Mouse (Mus musculus) gastrocnemius, postnatal 36 days (tissue): ENCODE data around the gene Slc23a2. TPM values are rescaled to one million over a fixed set of nuclear protein-coding genes. Genes with fewer than 3 reads are reported as not detected.

Experiments
- DNase-seq, 2 experiments: peaks; one replicate each; pipeline ENCODE4 v3.0.0; 2022
- intact Hi-C: fragments of 180-260 bp; cut with DNase I; formaldehyde crosslinking; loops from one replicate; pipeline ENCODE4 v1.15.1; 2025
- total RNA-seq, 2 experiments: library from RNA; stranded (reverse); gene quantifications; 2 replicates each; pipeline ENCODE4 v1.2.3; 2021

Gene Slc23a2
- total RNA-seq, 2 experiments from 2014 or later: 7.4 to 9.1 TPM

GRCm38 (mm10) chr2:132106069-132106468 is 38.8 kb downstream of the Slc23a2 start:
- intact Hi-C loops: no loop called here
- no peak for DNase-seq

GRCm38 (mm10) chr2:132103265-132103664 is 41.6 kb downstream of the Slc23a2 start:
- intact Hi-C loops: no loop called here

GRCm38 (mm10) chr2:132102505-132103130 is 42.3 kb downstream of the Slc23a2 start:
- intact Hi-C loops: no loop called here
- DNase-seq: no peak

More at GRCm38 (mm10) chr2:132103265-132103664, 41.6 kb downstream of the Slc23a2 start:
- DNase-seq: no peak

GRCm38 (mm10) chr2:132098942-132099672 is 45.8 kb downstream of the Slc23a2 start:
- intact Hi-C loops: no loop called here
- no peak for DNase-seq

GRCm38 (mm10) chr2:132098365-132098764 is 46.5 kb downstream of the Slc23a2 start:
- no peak for DNase-seq
- intact Hi-C loops: no loop called here

- DNase-seq: no peak
- intact Hi-C loops: no loop called here
Measured at GRCm38 (mm10) chr2:132096582-132096981, 48.3 kb downstream of the Slc23a2 start.

- DNase-seq: no peak
- intact Hi-C loops: no loop called here
Measured at GRCm38 (mm10) chr2:132095821-132096220, 49.1 kb downstream of the Slc23a2 start.

- DNase-seq: no peak
- intact Hi-C loops: no loop called here
Measured at GRCm38 (mm10) chr2:132094441-132095230, 50.3 kb downstream of the Slc23a2 start.

GRCm38 (mm10) chr2:132093739-132094138 is 51.2 kb downstream of the Slc23a2 start:
- no peak for DNase-seq
- intact Hi-C loops: no loop called here

GRCm38 (mm10) chr2:132093298-132093697 is 51.6 kb downstream of the Slc23a2 start:
- intact Hi-C loops: no loop called here
- no peak for DNase-seq

GRCm38 (mm10) chr2:132092722-132093121 is 52.2 kb downstream of the Slc23a2 start:
- intact Hi-C loops: no loop called here
- no peak for DNase-seq

GRCm38 (mm10) chr2:132091749-132092148 is 53.2 kb downstream of the Slc23a2 start:
- intact Hi-C loops: no loop called here
- DNase-seq: no peak

- no peak for DNase-seq
- intact Hi-C loops: no loop called here
Measured at GRCm38 (mm10) chr2:132084813-132085212, 60.1 kb downstream of the Slc23a2 start.

GRCm38 (mm10) chr2:132084396-132084795 is 60.5 kb downstream of the Slc23a2 start:
- no peak for DNase-seq
- intact Hi-C loops: no loop called here

GRCm38 (mm10) chr2:132079139-132079538 is 65.8 kb downstream of the Slc23a2 start:
- DNase-seq: no peak
- intact Hi-C loops: no loop called here

- intact Hi-C loops: no loop called here
- DNase-seq: no peak
Measured at GRCm38 (mm10) chr2:132073052-132073451, 71.9 kb downstream of the Slc23a2 start.

- peak; percentile 14 to 22 for DNase-seq
- intact Hi-C loops: no loop called here
Measured at GRCm38 (mm10) chr2:132069985-132070735, 74.7 kb downstream of the Slc23a2 start.

GRCm38 (mm10) chr2:132064185-132064831 is 80.6 kb downstream of the Slc23a2 start:
- intact Hi-C loops: no loop called here

GRCm38 (mm10) chr2:132063776-132064175 is 81.1 kb downstream of the Slc23a2 start:
- intact Hi-C loops: no loop called here
- DNase-seq: no peak

More at GRCm38 (mm10) chr2:132064185-132064831, 80.6 kb downstream of the Slc23a2 start:
- no peak for DNase-seq

GRCm38 (mm10) chr2:132061884-132062283 is 83.0 kb downstream of the Slc23a2 start:
- no peak for DNase-seq
- intact Hi-C loops: no loop called here
